Mouse (Mus musculus): Measurements from ENCODE around the gene Celf1.

DNA sequence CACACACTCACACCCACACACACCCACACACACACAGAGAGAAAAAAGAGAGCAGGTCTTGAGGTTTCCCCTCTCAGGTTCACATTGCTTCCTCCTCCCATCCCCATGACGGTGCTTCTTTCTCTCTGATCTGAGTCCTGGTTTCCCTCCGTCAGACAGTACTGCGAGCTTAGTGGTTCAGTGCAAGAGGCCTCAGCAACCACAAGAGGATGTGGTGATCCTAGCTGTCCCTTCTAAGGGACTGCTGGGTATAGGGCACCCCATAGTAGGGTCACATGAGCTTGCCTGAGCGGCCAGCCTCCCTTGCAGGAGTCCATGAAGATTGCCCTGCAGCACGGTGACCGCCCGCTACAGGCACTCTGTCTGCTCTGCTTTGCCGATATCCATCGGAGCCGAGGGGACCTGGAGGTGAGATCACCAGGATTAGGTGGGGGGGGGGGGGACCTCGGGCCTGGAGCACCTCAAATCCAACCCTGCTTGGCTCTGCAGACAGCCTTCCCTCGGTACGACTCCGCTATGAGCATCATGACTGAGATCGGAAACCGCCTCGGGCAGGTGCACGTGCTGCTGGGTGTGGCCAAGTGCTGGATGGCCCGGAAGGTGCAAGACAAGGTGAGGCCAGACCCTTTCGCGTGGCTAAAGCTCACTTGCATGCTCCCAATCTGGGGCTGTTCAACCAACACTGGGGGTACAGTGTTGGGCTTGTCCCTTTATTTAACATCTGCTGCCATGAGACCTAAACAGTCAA is 102.6 kb downstream of the Celf1 start:
- TF ChIP-seq CTCF (IDR thresholded peaks at IDR 0.05; ENCODE audit: insufficient read depth, low read depth, low read length) = no peak
- TF ChIP-seq POLR2A (IDR thresholded peaks at IDR 0.05; ENCODE audit: insufficient read depth, low read depth, low read length) = no peak
